Mouse (Mus musculus) left cerebral cortex, adult 8-10 months (tissue): Measurements from ENCODE around the gene Kat7. TPM values are rescaled to one million over a fixed set of nuclear protein-coding genes. Genes with fewer than 3 reads are reported as not detected.

Experiments used
- DNase-seq, 2 experiments: peaks; one replicate each; pipeline ENCODE4 v3.0.0; 2022; ENCODE audit warnings: low spot score in 2 of 2
- total RNA-seq, 4 experiments: library from RNA; stranded (reverse); gene quantifications; 2 replicates each; pipeline ENCODE4 v1.2.4; 2022

Kat7 gene
- total RNA-seq, 4 experiments from 2014 or later: 72.6 to 100 (median 82.6) TPM

DNA sequence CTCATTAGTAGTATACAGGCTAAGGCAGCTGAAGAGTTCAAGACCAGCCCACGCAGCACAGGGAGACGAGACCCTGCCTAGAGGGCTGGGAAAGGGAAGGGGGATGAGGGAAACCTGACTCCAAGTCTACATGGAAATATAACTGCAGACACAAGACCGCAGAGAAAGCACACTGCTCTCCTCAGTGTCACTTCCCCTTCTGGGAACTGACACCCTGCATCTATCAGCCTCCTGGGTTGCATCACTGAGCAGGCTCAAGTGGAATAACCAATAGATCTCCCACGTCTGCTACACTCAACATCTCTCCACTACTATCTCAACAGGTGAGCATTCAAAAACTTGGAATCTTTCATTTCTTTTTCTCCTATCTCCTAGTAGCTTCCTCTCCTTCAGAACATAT, 18.0 kb downstream of the Kat7 start:
- DNase-seq: no peak

DNA sequence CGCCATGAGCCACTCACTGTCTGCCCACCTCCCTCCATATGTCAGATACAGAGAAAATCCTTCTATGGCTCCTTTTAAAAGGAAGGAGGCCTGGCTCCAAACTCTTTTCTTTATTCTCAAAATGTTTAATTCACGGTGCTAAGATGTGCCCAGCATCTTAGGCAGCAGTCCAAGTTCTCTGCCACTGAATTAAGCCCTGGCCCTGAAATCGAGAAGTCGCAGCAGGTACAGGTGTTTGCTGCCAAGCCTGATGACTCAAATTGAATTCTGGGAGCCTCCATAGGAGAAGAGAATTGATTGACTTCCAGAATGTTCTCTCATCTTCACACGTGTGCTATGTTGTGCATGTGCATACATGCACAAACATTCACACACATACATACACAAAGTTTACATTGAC, 27.7 kb downstream of the Kat7 start:
- no peak for DNase-seq

DNA sequence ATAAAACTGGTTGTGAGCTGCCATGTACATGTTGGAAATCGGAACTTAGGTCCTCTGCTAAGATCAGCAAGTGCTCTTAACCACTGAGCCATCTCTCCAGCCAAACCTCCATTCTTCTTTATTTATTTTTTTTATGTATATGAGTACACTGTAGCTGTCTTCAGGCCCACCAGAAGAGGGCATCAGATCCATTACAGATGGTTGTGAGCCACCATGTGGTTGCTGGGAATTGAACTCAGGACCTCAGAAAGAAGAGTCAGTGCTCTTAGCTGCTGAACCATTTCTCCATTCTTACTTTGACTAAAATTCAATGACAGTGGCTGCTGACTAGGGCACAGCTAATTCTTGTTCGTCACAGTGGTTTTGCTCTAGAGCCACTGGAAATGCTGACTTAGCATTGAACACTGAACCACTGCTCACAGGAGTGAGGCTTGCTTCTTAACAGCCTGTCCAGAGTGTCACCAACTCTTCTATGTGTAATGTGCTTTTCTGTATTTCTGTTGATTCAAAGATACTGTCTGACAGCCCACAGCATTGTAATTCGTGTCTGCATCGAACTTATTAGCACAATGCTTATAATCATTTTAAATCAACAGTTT, 30.9 kb downstream of the Kat7 start:
- DNase-seq: no peak

GRCm38 (mm10) chr11:95276056-95276455, 34.0 kb downstream of the Kat7 start:
- no peak for DNase-seq

DNA sequence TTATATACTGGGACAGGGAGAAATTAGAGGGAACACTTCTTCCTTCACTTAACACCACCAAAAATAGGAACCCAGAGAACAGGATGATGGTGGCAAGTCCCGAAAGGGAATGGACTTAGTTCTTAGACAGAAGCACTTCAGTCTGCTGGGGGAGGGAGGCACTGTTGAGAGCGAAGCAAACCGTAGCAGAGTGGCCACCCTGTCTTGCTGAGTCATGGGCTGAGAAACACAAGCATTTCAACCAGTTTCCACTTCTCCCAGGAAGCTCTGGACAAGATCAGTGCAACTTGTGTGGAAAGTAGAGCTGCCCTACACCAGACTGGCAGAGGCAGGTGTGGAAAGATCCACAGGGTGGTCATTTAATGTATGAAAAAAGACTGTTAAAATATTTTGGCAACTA, 35.4 kb downstream of the Kat7 start:
- DNase-seq: no peak

- DNase-seq: no peak
These were observed 36.4 kb downstream of the Kat7 start for GRCm38 (mm10) chr11:95273661-95274060.

DNA sequence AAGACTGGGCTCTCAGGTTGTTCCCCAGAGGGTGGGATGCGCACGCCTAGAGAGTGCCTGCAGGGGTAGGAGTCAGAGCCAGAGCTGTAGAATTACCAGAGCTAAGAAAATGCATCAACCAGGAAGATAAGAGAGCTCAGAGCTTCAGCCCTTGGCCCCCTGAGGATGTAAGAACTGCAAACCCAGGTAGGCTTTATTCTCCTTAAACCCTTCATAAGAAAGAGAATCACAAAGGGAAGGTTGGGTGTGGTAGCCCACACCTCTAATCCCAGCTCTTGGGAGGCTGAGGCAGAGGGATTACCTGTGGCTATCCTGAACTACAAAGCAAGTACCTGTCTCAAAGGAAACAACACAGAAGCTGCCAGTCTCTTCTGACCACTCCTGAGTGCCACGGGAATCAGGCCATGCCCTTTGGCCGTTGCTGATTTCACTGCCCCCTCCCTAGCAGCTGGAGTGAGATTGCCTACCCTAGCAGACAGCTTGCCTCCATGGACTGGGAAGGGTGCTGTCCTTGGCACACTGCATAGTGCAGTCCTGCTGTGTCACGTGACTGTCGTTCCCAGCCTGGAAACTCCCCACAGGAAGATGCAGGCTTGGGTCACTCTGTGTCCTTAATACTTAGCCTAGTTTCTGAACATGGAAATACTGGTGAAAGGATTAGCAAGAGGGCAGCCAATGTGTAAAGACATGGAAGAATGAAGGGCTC, 43.4 kb downstream of the Kat7 start:
- DNase-seq: no peak

GRCm38 (mm10) chr11:95264455-95265013, 45.5 kb downstream of the Kat7 start:
- no peak for DNase-seq

DNA sequence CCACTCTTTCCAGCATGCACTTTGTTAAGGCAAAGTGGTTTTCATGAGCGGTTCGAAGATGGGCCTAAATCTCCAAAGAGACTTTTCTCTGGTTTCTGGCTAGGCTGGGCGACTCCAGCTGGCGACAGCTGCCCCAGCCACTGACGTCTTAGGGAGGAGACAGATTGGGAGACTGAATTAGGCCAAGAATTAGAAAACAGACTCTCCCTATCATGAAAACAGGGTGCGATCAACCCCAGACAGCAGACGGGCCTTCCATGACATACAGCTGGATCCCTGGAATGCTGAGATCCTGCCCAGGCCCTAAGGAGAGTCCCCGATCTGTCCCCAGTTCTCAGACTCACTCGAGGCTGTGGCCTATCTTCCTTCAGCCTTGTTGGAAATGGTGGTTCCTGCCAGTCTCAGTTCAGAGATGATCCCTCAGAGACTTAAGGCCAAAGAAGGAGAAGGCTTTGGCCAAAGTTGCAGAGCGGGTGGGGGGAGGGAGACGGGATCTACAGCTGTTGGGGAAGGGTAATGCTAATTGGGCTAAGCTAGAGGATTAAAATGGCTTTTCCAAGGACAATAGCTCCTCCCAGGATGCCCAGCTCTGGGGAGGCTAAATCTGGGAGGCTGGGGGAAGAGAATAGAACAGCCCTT, 46.1 kb downstream of the Kat7 start:
- DNase-seq: no peak

GRCm38 (mm10) chr11:95261178-95261751, 48.8 kb downstream of the Kat7 start, which contains the start of gene Tac4:
TSS of gene Tac4 (plus strand) at chr11:95261529.
- no peak for DNase-seq

GRCm38 (mm10) chr11:95259088-95259849, 50.8 kb downstream of the Kat7 start:
- DNase-seq: peak; percentile 59 to 79

DNA sequence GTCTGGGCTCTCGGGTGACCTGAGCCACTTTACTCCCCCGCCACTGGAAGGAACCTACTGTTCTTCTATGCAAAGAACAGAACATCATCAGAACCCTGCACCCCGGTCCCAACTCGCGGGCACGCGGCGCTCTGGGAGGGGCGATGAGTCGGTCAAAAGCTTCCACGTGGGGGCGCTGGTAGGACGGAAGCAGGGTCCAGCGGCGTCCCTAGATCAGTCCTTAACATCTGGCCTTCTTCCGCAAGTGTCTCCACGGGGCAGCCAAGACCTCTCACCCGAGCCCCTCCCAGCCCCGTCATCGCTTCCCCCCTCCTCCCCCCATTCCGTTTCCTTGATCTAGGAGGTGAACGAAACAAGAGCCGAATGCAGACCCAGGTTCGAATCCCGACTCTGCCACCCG, 51.6 kb downstream of the Kat7 start:
- DNase-seq: peak in 1 of 2 experiments; percentile 49

- DNase-seq: no peak
These were observed 52.1 kb downstream of the Kat7 start for GRCm38 (mm10) chr11:95257930-95258329.

- no peak for DNase-seq
These were observed 54.3 kb downstream of the Kat7 start for GRCm38 (mm10) chr11:95255747-95256146.

- no peak for DNase-seq
These were observed 55.9 kb downstream of the Kat7 start for GRCm38 (mm10) chr11:95254165-95254564.

DNA sequence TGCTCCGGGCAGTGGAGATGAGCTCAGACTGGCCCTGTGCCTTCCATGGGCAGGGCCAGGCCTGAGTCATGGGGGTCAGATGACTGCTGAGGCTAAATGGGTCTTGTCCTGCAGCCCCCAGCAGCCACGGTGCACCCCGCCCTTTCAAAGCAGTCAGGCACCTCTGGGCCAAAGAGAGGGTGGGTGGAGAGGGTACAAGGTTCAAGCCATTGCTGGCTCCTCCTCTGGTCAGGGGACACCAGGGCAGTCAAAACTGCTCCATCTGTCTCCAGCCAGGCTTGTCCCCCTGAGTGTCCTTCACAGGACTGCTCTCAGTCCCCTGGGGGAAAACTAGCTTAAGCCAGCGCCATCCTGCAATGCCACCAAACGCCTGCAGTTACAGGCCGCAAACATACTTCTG, 57.9 kb downstream of the Kat7 start:
- DNase-seq: no peak

DNA sequence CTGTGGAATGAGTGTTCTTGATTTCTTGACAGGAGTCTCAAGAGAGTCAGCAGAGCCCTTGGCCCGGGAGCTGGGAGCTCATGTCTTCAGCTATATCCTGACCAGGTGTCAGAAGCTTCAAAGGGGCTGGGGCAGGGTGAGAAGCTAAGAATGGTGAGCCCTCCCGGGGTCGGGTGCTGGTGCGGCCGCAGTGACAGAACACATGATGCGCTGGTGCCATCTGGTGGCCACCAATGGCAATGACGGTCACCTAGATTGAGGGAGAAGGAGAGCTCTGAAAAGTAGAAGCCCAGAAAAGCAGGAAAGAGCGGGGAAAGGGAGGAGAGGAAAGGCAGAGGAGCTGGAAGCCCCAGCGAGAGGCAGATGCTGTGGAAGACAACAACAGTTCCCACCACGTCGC, 58.8 kb downstream of the Kat7 start:
- peak in 1 of 2 experiments; percentile 76 for DNase-seq

DNA sequence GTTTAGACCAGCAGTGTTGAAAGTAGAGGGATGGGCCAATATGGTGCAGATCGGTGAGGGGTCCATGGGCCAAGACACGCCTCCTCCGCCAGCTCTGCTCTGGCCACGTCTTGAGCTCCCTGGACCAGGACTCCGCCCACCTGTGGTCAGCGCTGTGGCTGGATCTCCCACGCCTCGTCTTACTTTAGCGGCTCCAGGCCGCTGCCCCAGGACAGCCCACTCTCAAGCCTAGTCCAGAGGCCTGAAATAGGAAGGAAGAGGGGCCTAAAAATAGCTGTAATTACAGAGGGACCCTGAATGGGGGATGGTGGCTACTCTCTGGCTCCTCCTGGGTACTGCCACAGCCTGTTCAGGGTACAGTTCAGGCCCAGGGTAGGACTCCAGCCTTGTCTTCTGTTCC, 59.9 kb downstream of the Kat7 start:
- DNase-seq: no peak

GRCm38 (mm10) chr11:95247065-95247464, 63.0 kb downstream of the Kat7 start:
- no peak for DNase-seq

DNA sequence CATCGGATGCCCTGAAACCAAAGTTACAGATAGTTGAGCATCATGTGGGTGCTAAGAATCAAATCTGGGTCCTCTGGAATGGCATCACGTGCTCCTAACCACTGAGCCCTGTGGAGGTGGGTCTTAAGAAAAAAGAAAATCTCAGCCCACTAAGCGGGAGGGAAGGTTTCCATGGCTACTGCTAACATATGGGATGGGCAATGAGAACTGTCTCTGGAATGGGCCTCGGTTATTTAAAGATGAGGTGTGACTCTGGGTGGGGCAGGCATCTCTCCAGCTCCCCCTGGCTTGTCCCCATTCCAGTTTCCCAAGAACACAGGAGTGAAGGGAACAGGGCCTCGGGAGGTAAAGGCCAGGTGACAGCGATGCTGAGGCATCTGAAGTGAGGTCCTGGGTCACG, 64.6 kb downstream of the Kat7 start:
- no peak for DNase-seq

- no peak for DNase-seq
These were observed 67.4 kb downstream of the Kat7 start for GRCm38 (mm10) chr11:95242653-95243052.
